Mouse (Mus musculus) cerebellum, adult (tissue): ENCODE results near the gene Anapc7.

Source experiments
- ATAC-seq: cut with Nextera tagmentation; 2 replicates; pipeline ENCODE4 v1.9.2; 2017; ENCODE audit warnings: mild to moderate bottlenecking, moderate library complexity, mixed read lengths; ENCODE audit not compliant: insufficient number of reproducible peaks, low FRiP score, low TSS enrichment

The Anapc7 gene

DNA sequence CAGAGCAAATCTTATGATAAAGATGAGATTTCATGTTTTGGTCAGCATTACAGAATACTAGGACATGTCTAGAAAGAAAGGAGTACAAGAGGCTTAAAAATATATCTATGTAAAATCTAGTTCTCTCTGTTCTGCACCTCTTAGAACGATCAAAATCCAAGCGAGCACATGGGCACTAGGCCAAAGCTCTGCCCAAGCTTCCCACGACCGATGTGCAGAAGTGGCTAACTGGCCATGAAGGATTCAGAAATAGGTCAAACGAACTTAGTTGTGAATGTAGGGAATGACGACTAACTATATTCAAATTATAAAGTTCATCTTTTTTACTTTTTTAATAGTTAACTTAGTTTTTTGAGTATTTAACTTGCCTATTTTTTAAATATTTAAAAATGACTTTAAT, 66.3 kb downstream of the Anapc7 start:
- ATAC-seq = no peak

DNA sequence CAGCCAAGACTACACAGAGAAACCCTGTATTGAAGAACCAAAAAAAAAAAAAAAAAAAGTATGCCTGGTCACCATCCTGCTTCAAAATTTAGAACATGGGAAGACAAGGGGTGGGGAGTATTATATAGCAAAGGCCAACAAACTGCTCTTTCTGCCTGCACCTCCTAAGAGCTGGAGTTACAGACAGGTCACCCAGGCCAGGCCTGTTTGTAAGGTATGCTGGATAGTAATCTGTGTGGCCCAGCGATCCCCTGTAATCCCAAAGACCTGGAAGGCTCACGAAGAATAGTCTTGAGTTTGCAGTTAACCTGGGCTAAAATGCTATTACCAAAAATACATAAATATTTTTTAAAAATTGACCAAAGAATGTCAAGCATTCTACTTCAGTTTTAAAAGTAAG, 68.7 kb downstream of the Anapc7 start:
- no peak for ATAC-seq

DNA sequence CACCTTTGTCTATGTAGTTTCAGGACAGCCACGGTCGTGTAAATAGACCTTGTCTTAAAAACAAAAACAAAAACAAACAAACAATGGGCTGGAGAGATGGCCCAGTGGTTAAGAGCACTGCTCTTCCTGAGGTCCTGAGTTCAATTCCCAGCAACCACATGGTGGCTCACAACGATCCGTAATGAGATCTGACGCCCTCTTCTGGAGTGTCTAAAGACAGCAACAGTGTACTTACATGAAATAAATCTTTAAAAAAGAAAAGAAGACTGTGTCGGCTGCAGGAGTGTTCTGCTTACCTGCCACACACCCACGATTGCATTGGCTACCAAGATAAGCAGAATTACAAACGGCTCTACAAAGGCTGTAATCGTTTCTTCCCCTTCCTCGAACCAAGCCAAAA, 69.9 kb downstream of the Anapc7 start:
- no peak for ATAC-seq

GRCm38 (mm10) chr5:122493035-122493434, 71.5 kb downstream of the Anapc7 start:
- no peak for ATAC-seq

GRCm38 (mm10) chr5:122494449-122494848, 73.0 kb downstream of the Anapc7 start:
- ATAC-seq = no peak
